Mouse (Mus musculus) heart, embryonic 12.5 days (tissue): ENCODE results near the gene Tanc1. TPM values are rescaled to one million over a fixed set of nuclear protein-coding genes. Genes with fewer than 3 reads are reported as not detected.

Source experiments
- ATAC-seq: fragments of 200-750 bp; cut with Nextera tagmentation; 2 replicates; pipeline ENCODE4 v1.8.0; 2017; ENCODE audit warnings: moderate TSS enrichment, moderate library complexity; ENCODE audit not compliant: insufficient number of reproducible peaks, low FRiP score
- H3K27ac ChIP-seq: fragments of 300-500 bp; sonication (generic); 2 replicates; pipeline ENCODE4 v1.5.1; 2016; ENCODE audit warnings: mild to moderate bottlenecking, moderate library complexity; ENCODE audit not compliant: poor library complexity, severe bottlenecking
- H3K27me3 ChIP-seq: fragments of 300-500 bp; sonication (generic); replicated peaks from 2 replicates; pipeline ENCODE4 v1.6.1; 2016; ENCODE audit warnings: mild to moderate bottlenecking, moderate library complexity
- H3K36me3 ChIP-seq: fragments of 300-500 bp; sonication (generic); 2 replicates; pipeline ENCODE4 v1.6.1; 2016; ENCODE audit warnings: mild to moderate bottlenecking, moderate library complexity
- H3K4me1 ChIP-seq: fragments of 300-500 bp; sonication (generic); replicated peaks from 2 replicates; pipeline ENCODE4 v1.6.1; 2016; ENCODE audit warnings: mild to moderate bottlenecking
- H3K4me2 ChIP-seq: fragments of 300-500 bp; sonication (generic); 2 replicates; pipeline ENCODE4 v1.6.1; 2016; ENCODE audit warnings: mild to moderate bottlenecking, moderate library complexity
- H3K4me3 ChIP-seq: fragments of 300-500 bp; sonication (generic); 2 replicates; pipeline ENCODE4 v1.5.1; 2016; ENCODE audit warnings: mild to moderate bottlenecking
- H3K9ac ChIP-seq: fragments of 300-500 bp; sonication (generic); 2 replicates; pipeline ENCODE4 v1.6.1; 2016; ENCODE audit warnings: mild to moderate bottlenecking, moderate library complexity
- H3K9me3 ChIP-seq: fragments of 300-500 bp; sonication (generic); replicated peaks from 2 replicates; pipeline ENCODE4 v1.6.1; 2016; ENCODE audit warnings: mild to moderate bottlenecking, moderate library complexity
- WGBS: fragments of 180-500 bp; shearing (Covaris S2); methylation state at CpG from one replicate; pipeline ENCODE4 v1.1.7; 2016; 5-methylcytosine and 5-hydroxymethylcytosine counted together
- polyA plus RNA-seq: library from polyadenylated mRNA; unstranded; fragments of >200 nt; fragmentation: Nextera tagmentation; extraction: Ambion mirVana; gene quantifications from 2 replicates; pipeline ENCODE4 v1.2.1, GENCODE M21; 2016

Tanc1 gene
- polyA plus RNA-seq, 1 experiment from 2014 or later = 37.4 TPM

DNA sequence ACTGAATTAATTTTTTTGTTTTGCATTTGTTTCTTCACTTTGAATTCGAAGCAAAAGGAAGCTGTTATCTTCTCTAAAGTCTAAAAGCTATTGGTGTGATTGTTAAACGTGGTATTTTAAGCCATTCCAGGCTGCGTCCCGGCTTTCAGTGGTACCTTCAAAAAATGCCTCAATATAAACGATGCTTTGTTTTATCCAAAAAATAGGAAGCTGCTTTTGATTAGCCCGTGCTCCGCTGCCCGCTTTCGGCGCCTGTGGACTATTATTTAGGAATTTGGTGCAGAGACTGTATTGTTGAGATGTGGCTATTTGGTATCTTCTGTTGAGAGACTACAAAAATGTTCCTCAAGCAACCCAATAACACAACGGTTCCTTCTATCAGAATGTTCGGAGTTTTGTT, 93.4 kb downstream of the Tanc1 start:
- Histone ChIP-seq H3K4me3 (no peak overlapping the region), H3K4me1 (peaks cover 20% of the 10 kb centered on the region), H3K36me3 (peaks cover 20% of the 10 kb centered on the region), H3K9ac (no peak overlapping the region), H3K4me2 (no peak overlapping the region), H3K9me3 (no peaks in the 10 kb centered on the region), H3K27me3 (no peaks in the 10 kb centered on the region), H3K27ac (no peak overlapping the region)
- ATAC-seq = no peak
- WGBS = 83% methylated on average over 12 of the region's 12 CpGs

DNA sequence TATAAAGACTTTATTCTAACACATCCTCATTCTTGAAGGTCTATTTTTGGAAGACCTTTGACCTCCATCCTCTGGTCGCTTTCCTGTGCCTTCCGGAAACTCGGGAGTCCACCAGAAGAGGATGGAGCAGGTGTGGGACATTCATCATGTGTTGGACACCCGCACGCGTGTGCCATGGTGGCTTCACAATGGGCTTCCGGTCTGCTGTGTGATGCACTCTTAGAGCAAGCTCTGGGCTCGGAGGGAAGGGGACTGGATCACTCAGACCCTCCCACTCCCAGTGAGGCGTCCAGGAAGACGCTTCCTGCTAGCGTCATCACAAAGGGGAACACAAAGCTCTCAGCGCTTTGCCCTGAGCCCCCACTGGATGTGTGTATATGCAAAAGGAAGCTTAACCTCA, 95.0 kb downstream of the Tanc1 start:
- peaks cover 24% of the 10 kb centered on the region for H3K4me1 ChIP-seq
- H3K36me3 ChIP-seq = peaks cover 12% of the 10 kb centered on the region
- no peak overlapping the region for H3K4me2 ChIP-seq
- H3K27me3 ChIP-seq = no peaks in the 10 kb centered on the region
- no peak overlapping the region for H3K4me3 ChIP-seq
- no peak overlapping the region for H3K27ac ChIP-seq
- 79% methylated on average over 12 of the region's 12 CpGs for WGBS
- H3K9me3 ChIP-seq = no peaks in the 10 kb centered on the region
- no peak overlapping the region for H3K9ac ChIP-seq
- ATAC-seq = no peak

DNA sequence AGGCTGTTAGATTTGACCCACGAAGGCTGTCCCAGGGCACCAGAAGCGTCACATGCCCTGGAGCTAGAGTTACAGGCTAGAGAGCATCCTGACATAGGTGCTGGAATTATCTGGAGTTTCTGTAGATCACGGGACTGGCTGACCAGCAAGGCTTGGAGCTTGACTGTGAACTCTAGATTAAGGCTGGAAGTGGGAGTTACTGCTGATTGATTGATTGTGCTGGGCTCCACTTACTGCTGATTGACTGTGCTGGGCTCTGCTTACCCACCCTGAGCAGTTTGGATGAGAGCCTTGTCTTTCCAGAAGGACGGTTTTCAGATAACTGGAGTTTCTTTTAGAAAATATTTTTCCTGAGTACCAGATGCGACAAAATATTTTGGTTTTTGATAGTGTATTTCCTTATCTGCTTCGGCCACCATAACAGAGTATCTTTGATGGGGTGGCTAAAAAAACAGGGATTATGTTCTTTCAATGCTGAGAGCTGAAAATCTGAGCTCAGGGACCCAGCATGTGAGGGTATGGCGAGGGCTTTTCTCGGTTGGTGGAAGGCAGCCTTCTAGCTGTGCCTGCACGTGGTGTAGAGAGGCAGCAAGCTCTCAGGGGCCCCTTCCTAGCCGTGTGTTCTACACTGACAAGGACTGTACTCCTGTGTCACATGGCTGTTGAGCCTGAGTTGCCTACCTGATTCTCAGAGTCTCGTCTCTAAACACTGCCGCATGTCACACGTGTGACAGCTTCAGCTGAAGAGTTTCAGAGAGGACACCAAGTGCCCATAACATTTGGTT, 96.3 kb downstream of the Tanc1 start:
- Histone ChIP-seq H3K27me3 (no peaks in the 10 kb centered on the region), H3K9ac (no peak overlapping the region), H3K9me3 (no peaks in the 10 kb centered on the region), H3K36me3 (peaks cover 10% of the 10 kb centered on the region), H3K4me2 (peak overlapping the region; percentile 23; the same call in 1 of the 2 replicates), H3K4me3 (no peak overlapping the region), H3K4me1 (peaks cover 34% of the 10 kb centered on the region), H3K27ac (peak overlapping the region; percentile 77)
- ATAC-seq = peak; percentile 70
- WGBS = 28% methylated on average over 13 of the region's 13 CpGs

DNA sequence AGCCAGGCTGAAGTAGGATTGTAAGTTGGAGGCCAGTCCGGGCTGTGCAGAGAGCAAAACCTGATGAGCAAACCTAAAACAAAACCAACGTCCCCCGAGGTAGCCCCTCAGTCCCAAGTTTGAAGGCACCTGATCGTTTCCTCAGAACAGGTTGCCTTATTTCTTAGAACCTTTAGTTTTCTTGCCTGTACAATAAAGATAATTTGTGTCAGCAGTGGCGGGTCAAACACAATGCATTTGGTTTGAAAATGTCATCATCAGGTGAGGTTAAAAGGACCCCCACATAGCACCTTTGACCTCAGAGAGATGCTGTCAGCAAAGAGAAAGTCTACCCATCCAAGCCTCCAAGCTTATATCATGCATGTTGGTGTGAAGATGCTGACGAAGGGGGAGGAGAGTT, 98.9 kb downstream of the Tanc1 start:
- 87% methylated on average over 6 of the region's 6 CpGs for WGBS
- no peaks in the 10 kb centered on the region for H3K9me3 ChIP-seq
- H3K36me3 ChIP-seq = peaks cover 6% of the 10 kb centered on the region; the same call in 1 of the 2 replicates

DNA sequence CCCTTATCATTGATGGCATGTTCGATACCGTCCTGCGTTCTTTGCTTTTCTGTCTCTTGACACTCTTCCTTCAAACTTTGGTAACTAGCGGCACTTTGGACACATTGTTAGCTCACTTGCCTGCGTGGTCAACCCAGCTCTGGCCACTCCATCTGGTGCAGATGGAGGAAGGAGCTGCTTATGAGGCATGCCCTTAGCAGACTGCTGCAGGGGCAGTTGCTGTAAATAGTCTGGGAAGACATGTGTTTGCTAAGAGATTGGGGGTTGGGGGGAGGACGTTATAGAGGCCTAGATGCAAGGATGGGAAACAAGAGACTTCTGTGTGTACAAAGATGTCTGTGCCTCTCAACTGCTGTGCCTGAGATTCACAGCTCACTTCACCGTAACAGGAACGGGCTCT, 100.2 kb downstream of the Tanc1 start:
- WGBS = 73% methylated on average over 8 of the region's 8 CpGs
- no peak for ATAC-seq
- Histone ChIP-seq H3K4me1 (peaks cover 40% of the 10 kb centered on the region), H3K9ac (peak overlapping the region; percentile 31; the same call in 1 of the 2 replicates), H3K27me3 (no peaks in the 10 kb centered on the region), H3K4me3 (no peak overlapping the region), H3K36me3 (no peaks in the 10 kb centered on the region), H3K9me3 (no peaks in the 10 kb centered on the region), H3K4me2 (no peak overlapping the region), H3K27ac (no peak overlapping the region; the same call in 1 of the 2 replicates)

More for the DNA sequence above, 98.9 kb downstream of the Tanc1 start:
- peaks cover 39% of the 10 kb centered on the region for H3K4me1 ChIP-seq
- no peak overlapping the region for H3K4me2 ChIP-seq
- ATAC-seq = no peak
- H3K4me3 ChIP-seq = no peak overlapping the region
- H3K9ac ChIP-seq = no peak overlapping the region
- H3K27ac ChIP-seq = no peak overlapping the region
- H3K27me3 ChIP-seq = no peaks in the 10 kb centered on the region

DNA sequence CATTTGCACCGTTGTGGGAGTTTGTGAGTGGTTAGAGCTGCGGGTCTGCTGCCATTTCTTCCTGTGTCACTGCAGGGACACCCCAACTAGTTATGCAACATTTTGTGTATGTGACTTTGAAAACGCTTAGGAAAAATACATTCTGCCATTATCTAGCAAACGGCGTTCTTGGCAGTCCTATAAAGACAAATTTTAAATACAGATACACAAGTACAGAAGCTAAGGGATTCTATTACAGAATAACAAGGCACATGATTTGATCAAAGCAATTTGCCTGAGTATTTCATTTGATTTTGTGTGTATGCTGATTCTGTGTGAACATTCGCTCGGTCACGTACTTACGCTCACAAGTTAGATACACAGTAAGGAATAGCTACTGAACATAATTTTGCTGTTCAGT, 100.6 kb downstream of the Tanc1 start:
- no peak for ATAC-seq
- Histone ChIP-seq H3K4me2 (no peak overlapping the region), H3K4me1 (peaks cover 41% of the 10 kb centered on the region), H3K27me3 (no peaks in the 10 kb centered on the region), H3K27ac (no peak overlapping the region; the same call in 1 of the 2 replicates), H3K4me3 (no peak overlapping the region), H3K9ac (no peak overlapping the region), H3K9me3 (no peaks in the 10 kb centered on the region), H3K36me3 (no peaks in the 10 kb centered on the region)
- WGBS = 85% methylated on average over 9 of the region's 9 CpGs

DNA sequence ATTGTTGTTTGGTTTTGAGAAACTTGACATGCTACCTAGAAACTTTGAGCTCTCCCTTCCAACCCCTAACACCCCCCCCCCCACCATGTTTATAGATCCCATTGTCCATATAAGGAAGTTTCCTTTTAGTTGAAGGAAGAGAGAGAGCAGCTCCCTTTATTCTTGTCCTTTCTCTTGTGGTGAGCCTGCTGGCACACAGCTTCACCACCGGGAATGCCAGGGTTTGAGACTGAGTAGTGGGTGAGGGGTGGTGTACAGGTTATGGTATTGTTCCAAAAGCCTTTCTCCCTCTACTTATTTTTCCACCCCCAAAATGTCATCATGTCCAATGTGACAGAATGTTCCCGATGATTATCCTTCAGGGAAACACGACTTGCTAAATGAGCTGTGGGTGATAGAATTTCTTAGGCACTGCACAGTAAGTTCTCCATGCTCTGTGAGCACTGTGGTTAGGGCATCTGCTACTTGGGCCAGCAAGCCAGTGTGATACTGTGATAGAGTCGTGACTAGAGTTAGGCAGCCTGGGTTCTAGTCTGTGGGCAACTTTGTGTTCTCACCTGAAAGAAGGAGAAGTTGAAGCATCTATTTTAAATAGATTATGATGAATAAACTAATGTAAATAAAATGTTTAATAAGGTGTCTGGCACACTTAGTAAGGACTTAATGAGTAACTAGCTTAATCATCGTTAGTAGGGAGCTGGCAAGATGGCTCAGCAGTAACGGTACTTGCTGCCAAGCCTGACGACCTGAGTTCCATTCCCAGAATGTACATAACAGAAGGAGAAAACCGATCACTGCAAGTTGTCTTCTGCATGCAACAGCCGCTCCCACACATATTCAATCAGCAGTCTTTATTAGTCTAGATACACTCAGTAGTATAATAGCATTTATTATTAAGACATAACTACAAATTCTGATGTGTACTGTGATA, 102.0 kb downstream of the Tanc1 start:
- Histone ChIP-seq H3K4me3 (no peak overlapping the region), H3K36me3 (no peaks in the 10 kb centered on the region), H3K4me2 (no peak overlapping the region), H3K9me3 (no peaks in the 10 kb centered on the region), H3K4me1 (peaks cover 41% of the 10 kb centered on the region), H3K27me3 (no peaks in the 10 kb centered on the region), H3K9ac (no peak overlapping the region), H3K27ac (no peak overlapping the region)
- 83% methylated on average over 9 of the region's 9 CpGs for WGBS
- ATAC-seq = no peak

DNA sequence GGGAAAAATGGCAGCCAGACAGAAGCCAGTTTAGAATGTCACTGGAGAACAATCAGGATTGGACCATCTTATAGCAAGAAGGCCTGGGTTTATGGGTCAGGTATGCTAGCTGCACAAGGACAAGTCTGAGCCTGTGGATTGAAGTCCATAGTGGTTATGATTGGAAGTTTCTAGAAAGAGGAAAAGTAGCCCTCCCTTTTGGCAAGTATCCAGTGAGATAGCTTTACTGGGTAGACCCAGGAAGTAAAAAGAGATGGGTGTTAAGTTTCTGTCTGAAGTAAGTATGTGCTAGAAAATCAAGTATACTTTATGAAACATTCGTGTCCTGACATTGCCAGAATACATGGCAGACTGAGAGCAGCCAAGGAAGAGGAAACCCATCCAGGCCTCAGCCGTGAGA, 103.2 kb downstream of the Tanc1 start:
- no peaks in the 10 kb centered on the region for H3K27me3 ChIP-seq
- H3K4me3 ChIP-seq = no peak overlapping the region
- WGBS = 83% methylated on average over 2 of the region's 2 CpGs
- no peaks in the 10 kb centered on the region for H3K9me3 ChIP-seq
- peaks cover 46% of the 10 kb centered on the region for H3K4me1 ChIP-seq
- H3K27ac ChIP-seq = no peak overlapping the region
- no peak overlapping the region for H3K4me2 ChIP-seq
- no peaks in the 10 kb centered on the region for H3K36me3 ChIP-seq
- no peak for ATAC-seq
- H3K9ac ChIP-seq = no peak overlapping the region

DNA sequence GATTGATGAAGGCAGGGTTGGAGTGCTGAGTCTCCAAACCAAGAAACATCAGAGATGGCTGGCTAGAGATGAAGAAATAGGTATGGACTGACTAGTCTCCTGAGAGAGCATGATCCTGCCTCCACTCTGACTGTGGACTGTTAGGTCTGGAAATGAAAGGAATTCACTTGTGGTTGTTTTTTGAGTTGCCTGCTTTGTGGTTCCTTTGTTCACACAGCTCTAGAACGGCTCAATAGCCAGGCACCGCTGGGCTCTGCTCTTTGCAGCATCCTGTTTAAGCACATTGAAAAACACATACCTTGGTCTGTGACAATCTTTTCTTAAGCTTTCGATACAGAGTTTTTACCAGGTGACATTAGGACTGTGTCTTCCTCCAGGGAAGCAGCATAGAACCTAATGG, 104.6 kb downstream of the Tanc1 start:
- ATAC-seq = no peak
- Histone ChIP-seq H3K4me2 (no peak overlapping the region), H3K36me3 (no peaks in the 10 kb centered on the region), H3K4me1 (peaks cover 52% of the 10 kb centered on the region), H3K27ac (no peak overlapping the region), H3K9me3 (no peaks in the 10 kb centered on the region), H3K9ac (no peak overlapping the region), H3K4me3 (no peak overlapping the region), H3K27me3 (no peaks in the 10 kb centered on the region)
- WGBS = 65% methylated on average over 3 of the region's 3 CpGs

DNA sequence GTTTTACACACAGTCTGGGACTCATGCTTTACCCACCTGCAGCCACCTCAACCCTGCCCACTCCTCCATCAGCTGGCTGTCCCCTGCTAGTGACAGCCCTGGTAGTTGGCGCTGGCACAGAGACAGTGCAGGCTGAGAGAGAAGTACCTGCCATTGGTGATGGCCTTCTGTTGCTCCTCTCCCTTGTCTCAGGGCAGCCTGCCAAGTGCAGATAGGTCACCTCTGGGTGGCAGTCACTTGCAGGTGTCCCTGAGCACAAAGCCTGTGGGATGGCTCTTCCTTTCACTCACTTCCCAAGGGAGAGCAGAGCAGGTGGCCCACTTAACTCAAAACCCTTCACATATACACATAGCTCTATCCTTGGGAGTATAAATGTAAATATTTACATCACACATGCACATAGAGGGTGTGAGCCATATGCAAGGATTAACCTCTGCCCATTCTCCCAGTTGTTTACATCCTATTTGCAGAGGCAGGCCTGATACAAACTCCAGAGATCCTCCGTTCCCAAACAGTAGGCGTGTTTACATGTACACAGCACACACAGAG, 106.0 kb downstream of the Tanc1 start:
- Histone ChIP-seq H3K4me1 (peaks cover 51% of the 10 kb centered on the region), H3K4me2 (no peak overlapping the region), H3K27me3 (no peaks in the 10 kb centered on the region), H3K36me3 (no peaks in the 10 kb centered on the region), H3K27ac (no peak overlapping the region), H3K4me3 (no peak overlapping the region), H3K9ac (no peak overlapping the region), H3K9me3 (no peaks in the 10 kb centered on the region)
- no peak for ATAC-seq
- WGBS = 79% methylated on average over 3 of the region's 3 CpGs
